Mouse (Mus musculus) C2C12 (cell line): ENCODE data around the gene Gm38392.

Source experiments
- CTCF ChIP-seq: IDR thresholded peaks from one replicate; pipeline ENCODE4 v1.5.1; 2011; ENCODE audit not compliant: control insufficient read depth, insufficient read depth, insufficient read length
- MAX ChIP-seq: IDR thresholded peaks from one replicate; pipeline ENCODE4 v1.6.1; 2011; ENCODE audit warnings: mild to moderate bottlenecking, control low read depth
- MYOG ChIP-seq: IDR thresholded peaks from one replicate; pipeline ENCODE4 v1.6.1; 2011; ENCODE audit not compliant: control insufficient read depth, insufficient read length; ENCODE audit errors: extremely low read depth
- USF1 ChIP-seq: IDR thresholded peaks from one replicate; pipeline ENCODE4 v1.6.1; 2011; ENCODE audit warnings: low read depth, mild to moderate bottlenecking, control low read depth, moderate library complexity

DNA sequence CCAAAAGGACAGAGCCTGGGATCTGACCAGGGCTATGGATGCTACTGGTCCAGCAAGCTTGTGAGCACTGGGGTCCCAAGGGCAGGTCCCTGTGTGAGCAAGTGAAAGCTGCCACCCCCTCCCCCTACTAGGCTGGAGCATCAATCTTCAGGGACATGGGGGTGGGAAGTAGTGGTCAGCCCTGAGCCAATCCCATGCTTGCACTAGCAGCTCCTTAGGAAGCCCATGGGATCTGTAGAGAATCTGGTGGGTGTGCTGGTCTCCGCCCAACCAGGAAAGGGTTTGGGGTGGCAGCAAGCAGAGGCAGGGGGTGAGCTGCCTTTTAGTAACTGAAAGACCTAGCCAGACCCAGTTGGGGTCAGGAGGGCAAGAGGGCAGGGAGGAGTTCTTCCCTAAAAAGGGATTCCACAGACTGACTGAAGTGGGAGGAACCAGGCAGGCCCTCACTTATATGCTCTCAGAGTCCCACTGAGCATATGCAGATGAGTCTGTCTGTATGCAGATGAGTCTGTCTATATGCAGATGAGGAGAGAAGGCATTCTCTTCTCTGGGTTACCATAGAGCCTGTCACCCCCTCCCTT lies 55.9 kb downstream of the Gm38392 start:
- TF ChIP-seq CTCF (no peak), MAX (no peak), MYOG (no peak), USF1 (no peak)
